Mouse (Mus musculus) embryonic fibroblast, embryonic 13.5 days (primary cell): Measurements from ENCODE around the gene Rufy4. TPM values are rescaled to one million over a fixed set of nuclear protein-coding genes. Genes with fewer than 3 reads are reported as not detected.

ENCODE experiments used
- H3K27ac ChIP-seq: 2 replicates; pipeline ENCODE4 v1.5.1; 2012; ENCODE audit warnings: low read length, control low read depth, inconsistent platforms; ENCODE audit not compliant: insufficient read depth
- H3K4me1 ChIP-seq: 2 replicates; pipeline ENCODE4 v1.6.1; 2011; ENCODE audit warnings: low read length; ENCODE audit not compliant: control insufficient read depth, insufficient read depth
- H3K4me3 ChIP-seq: 2 replicates; pipeline ENCODE4 v1.5.1; 2011; ENCODE audit warnings: mild to moderate bottlenecking, control low read depth, low read length; ENCODE audit not compliant: insufficient read depth
- CTCF ChIP-seq: IDR thresholded peaks from 2 replicates; pipeline ENCODE4 v1.5.1; 2011; ENCODE audit warnings: mild to moderate bottlenecking, control low read depth, low read length, moderate library complexity, borderline replicate concordance; ENCODE audit not compliant: insufficient read depth
- POLR2A ChIP-seq: IDR thresholded peaks from 2 replicates; pipeline ENCODE4 v1.6.1; 2011; ENCODE audit warnings: low read depth, mild to moderate bottlenecking, control low read depth, low read length, moderate library complexity
- polyA plus RNA-seq: library from polyadenylated mRNA; stranded (reverse); fragments of >200 nt; gene quantifications from 2 replicates; pipeline ENCODE4 v1.2.4, GENCODE M21; 2011; ENCODE audit warnings: low read depth; ENCODE audit not compliant: missing spikeins, insufficient read length

Gene Rufy4
- polyA plus RNA-seq, 1 experiment: 0.56 TPM

GRCm38 (mm10) chr1:74103654-74104353, 21.5 kb upstream of the Rufy4 start:
- H3K4me1 ChIP-seq: no peaks in the 10 kb centered on the region
- H3K27ac ChIP-seq: no peak overlapping the region

GRCm38 (mm10) chr1:74105660-74106059, 19.7 kb upstream of the Rufy4 start:
- H3K4me1 ChIP-seq: no peaks in the 10 kb centered on the region
- H3K27ac ChIP-seq: no peak overlapping the region
- no peak overlapping the region for H3K4me3 ChIP-seq
- TF ChIP-seq CTCF: no peak
- no peak for TF ChIP-seq POLR2A

More at GRCm38 (mm10) chr1:74103654-74104353, 21.5 kb upstream of the Rufy4 start:
- TF ChIP-seq CTCF (no peak), POLR2A (no peak)
- no peak overlapping the region for H3K4me3 ChIP-seq

GRCm38 (mm10) chr1:74106214-74106613, 19.1 kb upstream of the Rufy4 start:
- Histone ChIP-seq H3K4me1 (no peaks in the 10 kb centered on the region), H3K4me3 (no peak overlapping the region), H3K27ac (no peak overlapping the region)
- no peak for TF ChIP-seq CTCF
- no peak for TF ChIP-seq POLR2A

DNA sequence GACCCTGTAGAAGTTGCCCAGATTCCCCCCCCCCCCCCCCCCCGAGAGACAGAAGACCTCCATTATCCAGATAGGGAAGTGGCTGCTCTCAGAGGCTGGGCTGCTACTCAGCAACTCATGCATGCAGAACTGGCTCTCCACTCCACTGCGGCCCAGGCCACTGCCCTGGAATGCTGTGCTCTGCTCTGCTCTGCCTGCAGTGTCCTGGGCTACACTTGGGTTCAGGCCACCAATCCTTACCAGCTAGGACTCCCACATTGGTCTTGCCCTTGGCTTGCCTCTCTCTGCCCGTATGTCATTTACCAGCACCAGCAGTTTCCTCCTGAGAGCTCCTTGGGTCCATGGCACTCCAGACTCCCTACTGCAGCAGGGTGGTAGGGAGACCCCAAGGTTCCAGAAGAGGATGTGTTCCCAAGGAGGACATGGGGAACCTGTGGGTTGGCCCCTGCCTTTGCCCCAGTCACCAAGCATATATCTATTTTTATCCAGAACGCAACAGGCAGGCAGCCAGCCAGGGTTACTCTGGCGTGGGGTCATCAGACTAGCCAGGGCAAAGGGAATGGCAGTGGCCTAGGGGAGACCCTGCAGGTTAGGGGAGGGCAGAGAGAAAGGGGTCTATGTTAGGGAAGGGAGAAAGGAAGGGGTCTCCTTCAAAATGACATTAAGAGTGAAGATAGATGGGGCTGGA, 17.3 kb upstream of the Rufy4 start:
- Histone ChIP-seq H3K4me1 (no peaks in the 10 kb centered on the region), H3K27ac (no peak overlapping the region), H3K4me3 (no peak overlapping the region)
- TF ChIP-seq POLR2A: no peak
- TF ChIP-seq CTCF: no peak

- no peak for TF ChIP-seq POLR2A
- no peak for TF ChIP-seq CTCF
- Histone ChIP-seq H3K4me3 (no peak overlapping the region), H3K4me1 (no peaks in the 10 kb centered on the region), H3K27ac (no peak overlapping the region)
These were observed 15.7 kb upstream of the Rufy4 start for GRCm38 (mm10) chr1:74109670-74110069.

DNA sequence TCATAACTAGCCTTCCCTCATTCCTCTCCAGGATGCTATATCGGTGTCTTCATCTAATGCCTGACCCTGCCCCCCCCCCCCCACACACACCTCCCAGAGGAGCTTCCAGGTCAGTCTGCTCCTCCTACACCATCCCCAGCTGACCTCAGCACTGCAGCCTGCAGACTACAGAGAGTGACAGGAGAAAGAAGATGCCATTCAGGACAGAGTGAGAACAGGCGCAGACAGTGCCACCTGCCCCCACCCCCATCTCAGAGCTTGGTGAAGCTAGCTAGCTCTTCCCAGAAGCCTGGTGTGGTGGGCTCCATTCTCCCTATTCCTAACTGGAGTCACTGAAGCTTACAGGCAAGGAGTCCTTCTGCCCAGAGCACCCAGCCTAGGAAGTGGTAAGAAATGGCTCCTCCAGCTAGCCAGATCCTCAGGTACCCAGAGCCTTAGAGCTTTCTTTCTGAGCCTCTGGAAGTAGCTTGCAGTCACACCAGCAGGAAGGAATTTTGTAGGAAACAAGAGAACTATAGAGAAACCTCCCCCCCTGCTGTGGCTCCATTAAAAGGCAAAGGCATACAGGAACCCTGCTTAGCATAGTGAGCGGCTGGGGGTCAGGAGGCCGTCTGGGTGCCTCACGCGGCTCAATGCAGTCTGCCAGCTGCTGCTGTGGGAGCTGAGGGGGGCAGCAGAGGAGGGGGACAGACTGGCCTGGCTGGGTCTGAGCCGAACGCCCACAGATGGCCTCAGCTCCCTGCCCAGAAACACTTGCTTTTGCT, 14.2 kb upstream of the Rufy4 start:
- Histone ChIP-seq H3K4me1 (no peaks in the 10 kb centered on the region), H3K4me3 (no peak overlapping the region), H3K27ac (no peak overlapping the region)
- TF ChIP-seq POLR2A: no peak
- TF ChIP-seq CTCF: no peak

DNA sequence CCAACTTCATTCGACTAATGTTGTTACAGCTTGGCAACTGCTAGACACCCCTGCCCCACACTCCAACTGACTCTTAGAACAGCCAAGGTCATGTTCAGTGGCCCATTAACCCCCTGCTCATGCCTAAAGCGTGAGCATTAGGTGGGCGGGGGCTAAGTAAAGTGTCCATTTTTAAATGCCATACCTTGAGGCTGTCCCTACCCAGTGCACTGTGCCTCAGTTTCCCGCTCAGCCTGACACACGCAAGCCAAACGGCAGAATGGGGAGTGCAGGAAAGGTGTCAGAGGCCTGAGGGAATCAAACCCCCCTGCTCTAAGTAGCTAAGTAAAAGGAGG, 13.7 kb upstream of the Rufy4 start:
- Histone ChIP-seq H3K4me3 (no peak overlapping the region), H3K27ac (no peak overlapping the region), H3K4me1 (no peaks in the 10 kb centered on the region)
- TF ChIP-seq CTCF (no peak), POLR2A (no peak)

DNA sequence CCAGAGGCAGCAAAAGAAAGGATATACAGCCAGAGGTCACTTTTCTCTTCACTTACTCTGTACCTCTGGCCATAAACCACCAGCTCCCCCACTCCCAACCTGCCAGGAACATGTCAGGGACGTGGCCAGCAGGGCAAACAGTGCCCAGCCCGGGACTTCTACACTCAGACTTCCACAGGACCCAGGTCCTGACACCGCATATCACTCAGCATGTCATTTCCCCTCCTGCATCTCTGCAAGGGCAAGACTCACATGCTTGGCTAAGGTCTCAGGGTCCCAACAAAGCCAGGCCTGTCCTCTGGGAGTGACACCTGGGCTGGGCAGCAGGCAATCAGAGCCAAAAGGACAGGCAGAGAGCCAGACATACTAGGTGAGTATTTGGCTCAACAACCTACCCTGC, 12.3 kb upstream of the Rufy4 start:
- Histone ChIP-seq H3K4me3 (no peak overlapping the region), H3K27ac (no peak overlapping the region), H3K4me1 (no peaks in the 10 kb centered on the region)
- no peak for TF ChIP-seq CTCF
- no peak for TF ChIP-seq POLR2A

DNA sequence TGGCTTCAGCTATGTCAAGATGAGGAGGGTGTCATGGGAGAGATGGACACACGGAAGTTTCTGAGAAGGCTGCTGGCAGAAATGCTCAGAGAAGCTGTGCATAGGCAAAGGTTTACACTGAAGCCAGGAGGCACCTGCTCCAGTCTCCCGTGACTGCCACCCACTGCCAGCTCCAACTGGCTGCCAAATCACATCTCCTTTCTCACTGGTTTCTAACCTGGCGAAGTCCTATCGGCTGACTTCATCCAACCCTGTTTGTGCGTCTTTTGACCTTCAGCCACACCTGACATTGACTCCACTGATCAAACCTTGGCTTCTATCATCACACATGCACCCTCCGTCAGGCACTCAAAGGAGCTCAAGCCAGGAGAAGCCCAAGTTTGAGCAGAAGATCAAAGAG, 7.5 kb upstream of the Rufy4 start:
- H3K27ac ChIP-seq: no peak overlapping the region
- H3K4me1 ChIP-seq: no peaks in the 10 kb centered on the region
- TF ChIP-seq CTCF (no peak), POLR2A (no peak)
- H3K4me3 ChIP-seq: no peak overlapping the region

- TF ChIP-seq CTCF (no peak), POLR2A (no peak)
- no peak overlapping the region for H3K27ac ChIP-seq
- H3K4me1 ChIP-seq: no peaks in the 10 kb centered on the region
- H3K4me3 ChIP-seq: no peak overlapping the region
These were observed 6.2 kb upstream of the Rufy4 start for GRCm38 (mm10) chr1:74119115-74119514.
